Mouse (Mus musculus): Measurements from ENCODE around the gene Sntb2. TPM values are rescaled to one million over a fixed set of nuclear protein-coding genes. Genes with fewer than 3 reads are reported as not detected.
A peak's percentile ranks its signal among the peaks of the same experiment; 100 is the strongest.

Gene Sntb2
- polyA plus RNA-seq, 1 experiment from 2014 or later: 9.1 TPM

DNA sequence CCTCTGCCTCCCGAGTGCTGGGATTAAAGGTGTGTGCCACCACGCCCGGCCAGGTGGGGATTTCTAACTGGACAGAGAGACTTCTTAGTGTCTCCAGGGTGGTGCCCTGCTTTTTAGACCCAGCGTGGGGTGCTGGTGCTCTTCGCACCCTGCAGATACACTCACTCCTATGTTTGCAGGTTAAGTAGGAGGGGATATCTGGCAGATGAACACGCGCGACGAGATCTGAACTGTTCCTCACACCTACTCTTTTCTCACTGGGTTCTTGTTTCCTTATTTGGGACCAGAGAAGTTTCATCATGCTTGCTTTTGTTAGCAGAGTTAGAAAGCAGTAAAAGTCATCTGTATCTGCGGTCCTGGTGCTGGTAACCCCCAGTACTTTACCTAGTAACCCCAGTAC is 21.9 kb upstream of the Sntb2 start:
- TF ChIP-seq EP300 (optimal IDR thresholded peaks at IDR 0.05): no peak
- TF ChIP-seq CTCF (IDR thresholded peaks at IDR 0.05; ENCODE audit: low read depth): no peak
- Histone ChIP-seq H3K27ac (replicated peaks) (no peak overlapping the region), H3K9ac (ENCODE audit: low read length) (no peak overlapping the region), H3K27me3 (ENCODE audit: control insufficient read depth, insufficient read depth, low read length) (no peaks in the 10 kb centered on the region), H3K36me3 (ENCODE audit: control insufficient read depth, insufficient read depth, low read length) (peaks cover 39% of the 10 kb centered on the region), H3K4me1 (replicated peaks; ENCODE audit: control insufficient read depth, insufficient read depth) (no peaks in the 10 kb centered on the region), H3K4me3 (ENCODE audit: low read depth, low read length) (no peak overlapping the region), H3K4me2 (replicated peaks; ENCODE audit: low read depth) (no peak overlapping the region), H3K9me3 (ENCODE audit: control insufficient read depth, low read length) (no peaks in the 10 kb centered on the region)
- ATAC-seq (ENCODE audit: low FRiP score, low TSS enrichment): no peak
- WGBS: 94% methylated on average over 10 of the region's 10 CpGs
- DNase-seq (ENCODE audit: low spot score): no peak

DNA sequence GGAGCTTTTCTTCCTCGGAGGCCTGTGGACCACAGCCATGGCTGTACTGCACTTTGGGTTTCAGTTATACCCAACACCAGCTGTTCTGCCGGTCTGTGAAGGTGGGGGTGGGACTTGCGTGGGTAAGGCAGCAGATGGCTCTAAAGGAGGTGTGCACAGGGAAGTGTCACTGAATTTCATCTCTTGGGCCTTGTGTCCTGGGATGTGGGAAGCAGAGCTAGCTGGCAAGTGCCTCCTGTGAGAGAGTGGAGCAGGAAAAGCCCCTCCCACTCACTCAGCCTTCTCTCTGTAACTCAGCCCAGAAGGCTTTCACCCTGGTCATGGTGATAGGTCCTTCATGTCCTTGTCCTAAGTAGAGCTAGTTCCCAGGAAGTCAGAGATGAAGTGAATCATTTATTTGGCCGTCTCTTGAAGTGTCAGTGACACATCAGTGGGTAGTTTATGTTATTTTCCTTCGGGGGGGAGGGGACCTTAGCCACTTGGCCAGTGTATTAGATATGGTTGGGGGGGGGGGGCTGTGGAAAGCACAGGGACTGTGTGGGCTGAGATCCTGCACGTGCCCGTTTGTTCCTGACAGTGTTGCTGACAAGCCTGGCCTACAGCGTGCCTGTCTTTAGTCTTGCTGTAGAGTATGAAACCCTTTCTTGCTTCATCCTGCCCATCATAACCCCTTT is 15.7 kb upstream of the Sntb2 start:
- 93% methylated on average over 8 of the region's 8 CpGs for WGBS
- H3K4me2 ChIP-seq (replicated peaks; ENCODE audit: low read depth): no peak overlapping the region
- ATAC-seq (ENCODE audit: low FRiP score, low TSS enrichment) (0 out of 2 replicates have a peak, but pooled peaks have one; percentile 12), DNase-seq (ENCODE audit: low spot score) (no peak)
- 0 out of 2 replicates have a peak, but pooled peaks cover 5% of the 10 kb centered on the region for H3K4me1 ChIP-seq (replicated peaks; ENCODE audit: control insufficient read depth, insufficient read depth)
- H3K4me3 ChIP-seq (ENCODE audit: low read depth, low read length): no peak overlapping the region
- TF ChIP-seq CTCF (IDR thresholded peaks at IDR 0.05; ENCODE audit: low read depth) (no peak), EP300 (optimal IDR thresholded peaks at IDR 0.05) (no peak)
- no peaks in the 10 kb centered on the region for H3K27me3 ChIP-seq (ENCODE audit: control insufficient read depth, insufficient read depth, low read length)
- no peak overlapping the region for H3K9ac ChIP-seq (ENCODE audit: low read length)
- peaks cover 36% of the 10 kb centered on the region for H3K36me3 ChIP-seq (ENCODE audit: control insufficient read depth, insufficient read depth, low read length)
- H3K9me3 ChIP-seq (ENCODE audit: control insufficient read depth, low read length): no peaks in the 10 kb centered on the region
- no peak overlapping the region for H3K27ac ChIP-seq (replicated peaks)

DNA sequence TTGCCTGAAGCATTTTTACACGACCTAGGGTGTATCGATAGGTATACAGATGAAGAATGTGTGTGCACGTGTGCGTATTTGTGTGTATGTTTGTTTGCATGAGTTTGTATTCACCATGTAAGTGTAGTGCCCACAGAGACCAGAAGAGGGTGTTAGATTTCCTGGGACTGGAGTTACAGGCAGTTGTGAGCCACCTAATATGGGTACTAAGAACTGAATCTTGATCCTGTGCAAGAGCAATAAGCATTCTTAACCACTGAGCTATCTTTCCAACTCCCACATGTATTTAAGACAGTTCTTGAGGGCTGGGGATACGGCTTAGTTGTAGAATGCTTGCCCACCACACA is 15.2 kb upstream of the Sntb2 start:
- H3K27me3 ChIP-seq (ENCODE audit: control insufficient read depth, insufficient read depth, low read length): no peaks in the 10 kb centered on the region
- H3K4me1 ChIP-seq (replicated peaks; ENCODE audit: control insufficient read depth, insufficient read depth): 0 out of 2 replicates have a peak, but pooled peaks cover 5% of the 10 kb centered on the region
- DNase-seq (ENCODE audit: low spot score): no peak
- no peak overlapping the region for H3K9ac ChIP-seq (ENCODE audit: low read length)
- WGBS: 93% methylated on average over 5 of the region's 5 CpGs
- no peak overlapping the region for H3K4me3 ChIP-seq (ENCODE audit: low read depth, low read length)
- H3K4me2 ChIP-seq (replicated peaks; ENCODE audit: low read depth): no peak overlapping the region
- H3K36me3 ChIP-seq (ENCODE audit: control insufficient read depth, insufficient read depth, low read length): peaks cover 36% of the 10 kb centered on the region
- peak; percentile 30; the same call in 1 of the 2 replicates for TF ChIP-seq CTCF (IDR thresholded peaks at IDR 0.05; ENCODE audit: low read depth)
- no peak for TF ChIP-seq EP300 (optimal IDR thresholded peaks at IDR 0.05)
- H3K27ac ChIP-seq (replicated peaks): no peak overlapping the region
- no peak for ATAC-seq (ENCODE audit: low FRiP score, low TSS enrichment)
- no peaks in the 10 kb centered on the region for H3K9me3 ChIP-seq (ENCODE audit: control insufficient read depth, low read length)

DNA sequence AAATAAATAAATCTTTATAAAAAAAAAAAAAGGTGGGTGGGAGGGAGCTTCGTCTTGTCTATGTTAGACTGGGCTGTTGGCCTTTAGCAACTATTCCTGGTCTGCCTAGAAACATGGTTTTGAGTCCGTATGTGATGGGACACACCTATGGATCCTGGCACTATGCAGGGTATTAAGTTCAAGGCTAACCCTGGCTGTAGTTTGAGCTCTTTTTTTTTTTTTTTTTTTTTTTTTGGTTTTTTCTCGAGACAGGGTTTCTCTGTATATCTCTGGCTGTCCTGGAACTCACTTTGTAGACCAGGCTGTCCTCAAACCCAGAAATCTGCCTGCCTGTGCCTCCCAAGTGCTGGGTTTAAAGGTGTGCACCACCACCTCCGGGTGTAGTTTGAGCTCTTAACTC is 11.5 kb upstream of the Sntb2 start:
- ATAC-seq (ENCODE audit: low FRiP score, low TSS enrichment) (no peak), DNase-seq (ENCODE audit: low spot score) (no peak)
- H3K9ac ChIP-seq (ENCODE audit: low read length): no peak overlapping the region
- H3K36me3 ChIP-seq (ENCODE audit: control insufficient read depth, insufficient read depth, low read length): peaks cover 10% of the 10 kb centered on the region
- TF ChIP-seq EP300 (optimal IDR thresholded peaks at IDR 0.05) (no peak), CTCF (IDR thresholded peaks at IDR 0.05; ENCODE audit: low read depth) (no peak)
- 81% methylated on average over 4 of the region's 4 CpGs for WGBS
- H3K27me3 ChIP-seq (ENCODE audit: control insufficient read depth, insufficient read depth, low read length): no peaks in the 10 kb centered on the region
- no peak overlapping the region for H3K4me3 ChIP-seq (ENCODE audit: low read depth, low read length)
- 0 out of 2 replicates have a peak, but pooled peaks cover 5% of the 10 kb centered on the region for H3K4me1 ChIP-seq (replicated peaks; ENCODE audit: control insufficient read depth, insufficient read depth)
- H3K27ac ChIP-seq (replicated peaks): peak overlapping the region; percentile 74
- no peak overlapping the region for H3K4me2 ChIP-seq (replicated peaks; ENCODE audit: low read depth)
- no peaks in the 10 kb centered on the region for H3K9me3 ChIP-seq (ENCODE audit: control insufficient read depth, low read length)

DNA sequence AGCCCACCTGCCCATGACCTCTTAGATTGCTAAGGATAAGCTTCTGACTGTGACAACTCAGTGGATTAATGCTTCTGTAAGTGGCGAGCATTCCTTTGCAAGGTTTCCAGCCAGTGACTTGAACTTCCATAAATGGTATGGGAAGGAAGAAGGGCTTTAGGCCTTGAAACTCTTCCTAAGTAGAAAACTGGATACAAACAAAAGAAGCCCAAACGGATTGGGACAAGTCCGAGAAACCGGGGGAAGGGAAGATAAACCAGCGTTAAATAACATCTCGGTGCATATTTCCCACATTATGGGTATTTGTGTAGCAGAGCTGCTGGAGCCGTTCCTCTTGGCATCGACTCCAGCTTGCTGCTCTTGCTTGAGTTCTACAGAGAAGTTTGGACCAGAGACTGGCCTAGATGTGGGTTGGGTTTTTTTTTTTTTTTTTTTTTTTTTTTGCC is 10.6 kb upstream of the Sntb2 start:
- no peak overlapping the region for H3K4me2 ChIP-seq (replicated peaks; ENCODE audit: low read depth)

DNA sequence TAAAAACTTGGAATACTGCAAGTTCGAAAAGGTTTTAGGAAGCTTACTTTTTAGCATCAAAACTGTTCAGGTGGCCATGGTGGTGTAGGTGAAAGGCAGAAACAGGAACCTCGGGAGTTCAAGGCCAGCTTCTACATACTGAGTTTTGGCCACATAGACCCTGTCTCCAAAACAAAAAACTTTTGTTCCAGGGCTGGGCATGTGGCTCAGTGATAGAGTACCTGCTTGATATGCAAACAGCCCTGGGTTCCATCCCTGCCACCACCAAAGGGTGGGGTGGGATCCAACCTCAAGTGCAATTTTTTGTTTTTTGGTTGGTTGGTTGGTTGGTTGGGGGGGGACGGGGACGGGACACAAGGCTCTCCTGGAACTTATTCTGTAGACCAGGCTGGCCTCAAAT is 10.1 kb upstream of the Sntb2 start:
- DNase-seq (ENCODE audit: low spot score): no peak
- TF ChIP-seq CTCF (IDR thresholded peaks at IDR 0.05; ENCODE audit: low read depth): no peak
- no peak for TF ChIP-seq EP300 (optimal IDR thresholded peaks at IDR 0.05)
- peaks cover 4% of the 10 kb centered on the region for H3K36me3 ChIP-seq (ENCODE audit: control insufficient read depth, insufficient read depth, low read length)
- no peaks in the 10 kb centered on the region for H3K9me3 ChIP-seq (ENCODE audit: control insufficient read depth, low read length)
- whole genome bisulfite sequencing: 76% methylated on average over 4 of the region's 4 CpGs
- peak overlapping the region; percentile 75 for H3K27ac ChIP-seq (replicated peaks)
- no peak for ATAC-seq (ENCODE audit: low FRiP score, low TSS enrichment)
- no peaks in the 10 kb centered on the region for H3K27me3 ChIP-seq (ENCODE audit: control insufficient read depth, insufficient read depth, low read length)
- 0 out of 2 replicates have a peak, but pooled peaks cover 5% of the 10 kb centered on the region for H3K4me1 ChIP-seq (replicated peaks; ENCODE audit: control insufficient read depth, insufficient read depth)
- H3K9ac ChIP-seq (ENCODE audit: low read length): no peak overlapping the region
- no peak overlapping the region for H3K4me2 ChIP-seq (replicated peaks; ENCODE audit: low read depth)
- no peak overlapping the region for H3K4me3 ChIP-seq (ENCODE audit: low read depth, low read length)

More for the DNA sequence above, 10.6 kb upstream of the Sntb2 start:
- Histone ChIP-seq H3K4me3 (ENCODE audit: low read depth, low read length) (no peak overlapping the region), H3K9me3 (ENCODE audit: control insufficient read depth, low read length) (no peaks in the 10 kb centered on the region), H3K36me3 (ENCODE audit: control insufficient read depth, insufficient read depth, low read length) (peaks cover 5% of the 10 kb centered on the region), H3K27me3 (ENCODE audit: control insufficient read depth, insufficient read depth, low read length) (no peaks in the 10 kb centered on the region), H3K4me1 (replicated peaks; ENCODE audit: control insufficient read depth, insufficient read depth) (0 out of 2 replicates have a peak, but pooled peaks cover 5% of the 10 kb centered on the region), H3K27ac (replicated peaks) (peak overlapping the region; percentile 74), H3K9ac (ENCODE audit: low read length) (no peak overlapping the region)
- WGBS: 28% methylated on average over 8 of the region's 8 CpGs
- ATAC-seq (ENCODE audit: low FRiP score, low TSS enrichment) (peak; percentile 48; the same call in 1 of the 2 replicates), DNase-seq (ENCODE audit: low spot score) (no peak)
- no peak for TF ChIP-seq CTCF (IDR thresholded peaks at IDR 0.05; ENCODE audit: low read depth)
- no peak for TF ChIP-seq EP300 (optimal IDR thresholded peaks at IDR 0.05)
